Mouse (Mus musculus): ENCODE results near the gene Klre1. TPM values are rescaled to one million over a fixed set of nuclear protein-coding genes. Genes with fewer than 3 reads are reported as not detected.
"Not testable (repeated sequence)": the region's sequence is repeated elsewhere in the genome, so short reads cannot be mapped to it uniquely, and the experiment has no call there.

Klre1 gene
- polyA plus RNA-seq, 1 experiment from 2014 or later, result not detected

DNA sequence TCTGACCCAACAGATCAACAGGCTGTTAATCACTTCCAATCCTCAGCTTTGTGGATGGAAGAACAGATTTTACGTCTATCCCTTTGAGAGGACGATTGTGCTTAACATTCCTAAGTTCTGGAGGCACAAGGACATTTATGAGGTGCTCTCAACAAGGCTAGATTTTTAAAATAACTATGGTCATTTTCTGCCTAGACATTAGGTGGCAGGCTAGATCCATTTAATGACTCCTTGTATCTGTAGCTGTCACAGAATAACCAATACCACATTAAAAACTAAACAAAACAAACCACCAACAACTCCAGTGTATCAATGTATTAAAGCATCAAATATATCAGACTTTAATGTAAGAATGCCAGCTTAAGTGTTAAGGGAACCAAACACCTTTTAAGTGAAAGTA, 2.4 kb upstream of the Klre1 start:
- no peak overlapping the region for H3K4me2 ChIP-seq (ENCODE audit: low read depth, low read length)
- H3K9ac ChIP-seq (ENCODE audit: low read length), result no peak overlapping the region
- 17% methylated on average over 2 of the region's 2 CpGs for WGBS
- H3K4me1 ChIP-seq (replicated peaks; ENCODE audit: control insufficient read depth, insufficient read depth, low read length), result no peaks in the 10 kb centered on the region
- ATAC-seq (ENCODE audit: low read depth), result no peak
- no peak overlapping the region for H3K27ac ChIP-seq (ENCODE audit: low read length)
- no peak overlapping the region for H3K4me3 ChIP-seq (ENCODE audit: low read length)
- no peaks in the 10 kb centered on the region for H3K9me3 ChIP-seq (ENCODE audit: control insufficient read depth, low read length)
- H3K36me3 ChIP-seq (ENCODE audit: control insufficient read depth, insufficient read depth, low read length), result no peaks in the 10 kb centered on the region
- H3K27me3 ChIP-seq (ENCODE audit: control insufficient read depth, insufficient read depth, low read depth, low read length), result no peaks in the 10 kb centered on the region

GRCm38 (mm10) chr6:129581274-129581673, 3.6 kb downstream of the Klre1 start:
- no peak overlapping the region for H3K27ac ChIP-seq (ENCODE audit: low read length)
- H3K9ac ChIP-seq (ENCODE audit: low read length), result no peak overlapping the region
- 67% methylated on average over 4 of the region's 4 CpGs for WGBS
- no peak overlapping the region for H3K4me3 ChIP-seq (ENCODE audit: low read length)
- no peak for ATAC-seq (ENCODE audit: low read depth)
- no peaks in the 10 kb centered on the region for H3K4me1 ChIP-seq (replicated peaks; ENCODE audit: control insufficient read depth, insufficient read depth, low read length)
- no peaks in the 10 kb centered on the region for H3K36me3 ChIP-seq (ENCODE audit: control insufficient read depth, insufficient read depth, low read length)
- H3K4me2 ChIP-seq (ENCODE audit: low read depth, low read length), result no peak overlapping the region
- H3K9me3 ChIP-seq (ENCODE audit: control insufficient read depth, low read length), result no peaks in the 10 kb centered on the region
- no peaks in the 10 kb centered on the region for H3K27me3 ChIP-seq (ENCODE audit: control insufficient read depth, insufficient read depth, low read depth, low read length)

GRCm38 (mm10) chr6:129581896-129582295, 4.2 kb downstream of the Klre1 start:
- 37% methylated on average over 4 of the region's 4 CpGs for WGBS
- no peaks in the 10 kb centered on the region for H3K27me3 ChIP-seq (ENCODE audit: control insufficient read depth, insufficient read depth, low read depth, low read length)
- no peaks in the 10 kb centered on the region for H3K4me1 ChIP-seq (replicated peaks; ENCODE audit: control insufficient read depth, insufficient read depth, low read length)
- no peak overlapping the region for H3K27ac ChIP-seq (ENCODE audit: low read length)
- no peak overlapping the region for H3K4me3 ChIP-seq (ENCODE audit: low read length)
- ATAC-seq (ENCODE audit: low read depth), result no peak
- H3K4me2 ChIP-seq (ENCODE audit: low read depth, low read length), result no peak overlapping the region
- no peak overlapping the region for H3K9ac ChIP-seq (ENCODE audit: low read length)
- no peaks in the 10 kb centered on the region for H3K9me3 ChIP-seq (ENCODE audit: control insufficient read depth, low read length)
- H3K36me3 ChIP-seq (ENCODE audit: control insufficient read depth, insufficient read depth, low read length), result no peaks in the 10 kb centered on the region

GRCm38 (mm10) chr6:129583014-129583413, 5.3 kb downstream of the Klre1 start:
- 64% methylated on average over 3 of the region's 3 CpGs for WGBS

GRCm38 (mm10) chr6:129591508-129591907, 13.8 kb downstream of the Klre1 start, which contains the start of gene Klrd1:
Gene Klrd1, plus strand, starts transcription at chr6:129591782.
- Histone ChIP-seq H3K4me2 (ENCODE audit: low read depth, low read length) (no peak within 1 kb of the TSS), H3K4me3 (ENCODE audit: low read length) (no peak within 1 kb of the TSS), H3K9me3 (ENCODE audit: control insufficient read depth, low read length) (no peaks in the 10 kb centered on the region), H3K4me1 (replicated peaks; ENCODE audit: control insufficient read depth, insufficient read depth, low read length) (no peaks in the 10 kb centered on the region), H3K9ac (ENCODE audit: low read length) (no peak within 1 kb of the TSS), H3K36me3 (ENCODE audit: control insufficient read depth, insufficient read depth, low read length) (no peaks in the 10 kb centered on the region), H3K27me3 (ENCODE audit: control insufficient read depth, insufficient read depth, low read depth, low read length) (no peaks in the 10 kb centered on the region), H3K27ac (ENCODE audit: low read length) (no peak within 1 kb of the TSS)
- WGBS, result 76% methylated on average over 3 of the region's 3 CpGs
- no peak for ATAC-seq (ENCODE audit: low read depth)

More at GRCm38 (mm10) chr6:129583014-129583413, 5.3 kb downstream of the Klre1 start:
- Histone ChIP-seq H3K27me3 (ENCODE audit: control insufficient read depth, insufficient read depth, low read depth, low read length) (no peaks in the 10 kb centered on the region), H3K9ac (ENCODE audit: low read length) (no peak overlapping the region), H3K9me3 (ENCODE audit: control insufficient read depth, low read length) (no peaks in the 10 kb centered on the region), H3K4me3 (ENCODE audit: low read length) (no peak overlapping the region), H3K4me2 (ENCODE audit: low read depth, low read length) (no peak overlapping the region), H3K4me1 (replicated peaks; ENCODE audit: control insufficient read depth, insufficient read depth, low read length) (no peaks in the 10 kb centered on the region), H3K27ac (ENCODE audit: low read length) (no peak overlapping the region), H3K36me3 (ENCODE audit: control insufficient read depth, insufficient read depth, low read length) (no peaks in the 10 kb centered on the region)
- ATAC-seq (ENCODE audit: low read depth), result no peak

DNA sequence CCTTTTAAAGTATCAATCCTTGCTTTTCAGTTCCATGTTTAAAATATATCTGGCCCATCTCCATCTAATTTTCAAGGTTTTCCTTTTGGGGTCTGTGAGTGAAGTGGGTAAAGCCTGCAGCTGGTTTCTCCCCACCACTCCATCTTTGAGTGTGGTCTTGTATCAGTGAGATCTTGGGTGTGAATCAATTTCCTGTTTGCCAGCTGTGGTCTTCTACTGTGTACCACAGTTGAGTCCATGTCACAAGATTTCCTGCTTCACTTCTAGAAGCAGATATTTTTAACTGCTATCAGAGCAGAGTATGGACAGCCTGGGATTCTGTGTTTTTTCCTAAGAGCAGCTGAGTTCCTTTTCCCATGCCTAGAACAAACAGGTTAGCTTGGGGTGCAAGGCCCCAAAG, 30.7 kb downstream of the Klre1 start:
- H3K4me3 ChIP-seq (ENCODE audit: low read length), result no peak overlapping the region
- H3K27me3 ChIP-seq (ENCODE audit: control insufficient read depth, insufficient read depth, low read depth, low read length), result no peaks in the 10 kb centered on the region
- H3K27ac ChIP-seq (ENCODE audit: low read length), result no peak overlapping the region
- no peaks in the 10 kb centered on the region for H3K36me3 ChIP-seq (ENCODE audit: control insufficient read depth, insufficient read depth, low read length)
- H3K4me1 ChIP-seq (replicated peaks; ENCODE audit: control insufficient read depth, insufficient read depth, low read length), result no peaks in the 10 kb centered on the region
- ATAC-seq (ENCODE audit: low read depth), result no peak
- H3K4me2 ChIP-seq (ENCODE audit: low read depth, low read length), result no peak overlapping the region
- H3K9me3 ChIP-seq (ENCODE audit: control insufficient read depth, low read length), result no peaks in the 10 kb centered on the region
- H3K9ac ChIP-seq (ENCODE audit: low read length), result no peak overlapping the region

DNA sequence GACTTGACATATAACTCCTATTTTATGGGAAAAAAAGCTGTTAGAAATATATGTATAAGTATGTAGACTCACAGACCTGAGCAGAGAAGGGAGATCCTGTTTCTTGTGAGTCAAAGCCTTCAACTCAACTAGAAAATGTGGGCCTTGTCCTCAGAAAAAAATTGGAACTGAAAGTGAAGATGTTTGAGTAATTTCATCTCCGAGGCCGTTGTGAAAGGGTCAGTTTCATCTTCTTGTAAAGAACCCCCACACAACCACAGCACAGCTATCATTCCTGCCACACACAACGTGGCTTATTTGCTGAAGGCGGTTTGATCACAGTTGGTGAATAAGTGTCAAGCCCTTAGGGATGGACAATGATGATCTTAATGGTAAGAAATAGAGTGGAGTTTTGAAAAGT, 46.0 kb downstream of the Klre1 start, which contains the start of gene Klrk1:
Gene Klrk1, minus strand, starts transcription at position 130 of the 400 bp plus-strand sequence.
- no peak within 1 kb of the TSS for H3K4me2 ChIP-seq (ENCODE audit: low read depth, low read length)
- H3K9me3 ChIP-seq (ENCODE audit: control insufficient read depth, low read length), result no peaks in the 10 kb centered on the region
- no peak for ATAC-seq (ENCODE audit: low read depth)
- no peak within 1 kb of the TSS for H3K27ac ChIP-seq (ENCODE audit: low read length)
- WGBS, result 73% methylated on average over 4 of the region's 4 CpGs
- H3K9ac ChIP-seq (ENCODE audit: low read length), result no peak within 1 kb of the TSS
- H3K4me3 ChIP-seq (ENCODE audit: low read length), result no peak within 1 kb of the TSS
- H3K4me1 ChIP-seq (replicated peaks; ENCODE audit: control insufficient read depth, insufficient read depth, low read length), result no peaks in the 10 kb centered on the region
- H3K36me3 ChIP-seq (ENCODE audit: control insufficient read depth, insufficient read depth, low read length), result no peaks in the 10 kb centered on the region
- H3K27me3 ChIP-seq (ENCODE audit: control insufficient read depth, insufficient read depth, low read depth, low read length), result no peaks in the 10 kb centered on the region

GRCm38 (mm10) chr6:129631046-129631445, 53.3 kb downstream of the Klre1 start:
- H3K9ac ChIP-seq (ENCODE audit: low read length); H3K36me3 ChIP-seq (ENCODE audit: control insufficient read depth, insufficient read depth, low read length); H3K4me1 ChIP-seq (replicated peaks; ENCODE audit: control insufficient read depth, insufficient read depth, low read length); H3K27ac ChIP-seq (ENCODE audit: low read length); H3K27me3 ChIP-seq (ENCODE audit: control insufficient read depth, insufficient read depth, low read depth, low read length); ATAC-seq (ENCODE audit: low read depth); H3K9me3 ChIP-seq (ENCODE audit: control insufficient read depth, low read length); H3K4me2 ChIP-seq (ENCODE audit: low read depth, low read length); H3K4me3 ChIP-seq (ENCODE audit: low read length): not testable (repeated sequence)
- 72% methylated on average over 2 of the region's 2 CpGs for WGBS
